7 mouse cellular contexts compared by ENCODE assay signal in the genomic region with DNA sequence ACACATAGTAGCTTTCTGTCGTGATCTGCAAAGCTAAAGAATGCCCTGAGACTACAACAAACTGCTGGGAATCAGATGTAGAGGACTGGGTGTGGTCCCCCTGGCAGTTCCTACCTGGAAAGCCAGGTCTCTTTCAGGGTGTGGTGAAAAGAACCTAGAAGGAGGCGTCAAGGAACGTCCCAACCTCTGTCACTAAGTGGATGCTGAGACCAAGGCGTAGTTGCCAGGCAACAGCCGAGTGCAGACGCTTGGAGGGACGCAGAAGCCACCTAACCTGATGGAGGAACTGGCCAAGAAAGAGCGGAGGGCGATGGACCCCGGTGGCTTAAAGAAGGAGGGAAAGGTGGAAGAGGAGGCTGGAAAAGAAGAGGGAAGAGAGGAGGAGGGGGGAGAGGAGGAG. TPM values are rescaled to one million over a fixed set of nuclear protein-coding genes. Genes with fewer than 3 reads are reported as not detected.
DNase-seq lines count a peak whose midpoint lies in the region; ATAC-seq lines count a peak whose summit lies in the region.

A gene (plus strand): TSS at position 223 of the 400 bp plus-strand sequence.

- H3K27me3 ChIP-seq in neural tube, embryonic 11.5 days (ENCODE audit: control insufficient read depth, insufficient read depth, low read length) = no peaks in the 10 kb centered on the region
- 0 out of 2 replicates have a peak, but pooled peaks cover 5% of the 10 kb centered on the region for H3K27me3 ChIP-seq in hindbrain, embryonic 10.5 days (ENCODE audit: insufficient read depth, poor library complexity, severe bottlenecking)
- peaks cover 6% of the 10 kb centered on the region; the same call in 1 of the 2 replicates for H3K27me3 ChIP-seq in limb, embryonic 10.5 days (ENCODE audit: low read depth, poor library complexity, severe bottlenecking)
- H3K27me3 ChIP-seq in stomach, embryonic 15.5 days (replicated peaks) = no peaks in the 10 kb centered on the region

- 11% methylated on average over 10 of the region's 10 CpGs for WGBS in neural tube, embryonic 11.5 days
- WGBS in hindbrain, embryonic 10.5 days = 12% methylated on average over 10 of the region's 10 CpGs
- WGBS in limb, embryonic 10.5 days = 10% methylated on average over 10 of the region's 10 CpGs
- 14% methylated on average over 10 of the region's 10 CpGs for WGBS in stomach, embryonic 15.5 days

- no peak within 1 kb of the TSS for H3K27ac ChIP-seq in neural tube, embryonic 11.5 days (ENCODE audit: low read depth, low read length)
- H3K27ac ChIP-seq in hindbrain, embryonic 10.5 days = no peak within 1 kb of the TSS
- no peak within 1 kb of the TSS for H3K27ac ChIP-seq in limb, embryonic 10.5 days
- H3K27ac ChIP-seq in stomach, embryonic 15.5 days = no peak within 1 kb of the TSS

- H3K36me3 ChIP-seq in neural tube, embryonic 11.5 days (ENCODE audit: control insufficient read depth, insufficient read depth, low read length) = peaks cover 4% of the 10 kb centered on the region
- peaks cover 24% of the 10 kb centered on the region for H3K36me3 ChIP-seq in hindbrain, embryonic 10.5 days
- peaks cover 21% of the 10 kb centered on the region for H3K36me3 ChIP-seq in limb, embryonic 10.5 days
- peaks cover 11% of the 10 kb centered on the region for H3K36me3 ChIP-seq in stomach, embryonic 15.5 days

- DNase-seq in neural tube, embryonic 11.5 days (ENCODE audit: low spot score) = no peak
- DNase-seq in neural tube, embryonic 10.5 days (ENCODE audit: extremely low spot score, low spot score) = no peak
- DNase-seq in hindbrain, embryonic 10.5 days (ENCODE audit: low spot score) = no peak
- DNase-seq in limb, embryonic 10.5 days (ENCODE audit: low spot score) = no peak
- no peak for DNase-seq in ovary, postnatal 36 days (ENCODE audit: low spot score)

- ATAC-seq in neural tube, embryonic 11.5 days (ENCODE audit: insufficient read depth, low FRiP score, low TSS enrichment) = no peak
- ATAC-seq in stomach, embryonic 15.5 days (ENCODE audit: insufficient read depth, low FRiP score, low read depth) = no peak
- no peak for ATAC-seq in CD4-positive, CD25-positive, alpha-beta regulatory T cell, adult 4 months

- no peaks in the 10 kb centered on the region for H3K9me3 ChIP-seq in neural tube, embryonic 11.5 days (ENCODE audit: control insufficient read depth, low read length)
- 0 out of 2 replicates have a peak, but pooled peaks cover 3% of the 10 kb centered on the region for H3K9me3 ChIP-seq in hindbrain, embryonic 10.5 days
- no peaks in the 10 kb centered on the region for H3K9me3 ChIP-seq in limb, embryonic 10.5 days (replicated peaks)
- no peaks in the 10 kb centered on the region for H3K9me3 ChIP-seq in stomach, embryonic 15.5 days

- H3K4me1 ChIP-seq in neural tube, embryonic 11.5 days (ENCODE audit: control insufficient read depth, insufficient read depth, low read length) = no peaks in the 10 kb centered on the region
- H3K4me1 ChIP-seq in hindbrain, embryonic 10.5 days (replicated peaks) = peaks cover 4% of the 10 kb centered on the region; the same call in 1 of the 2 replicates
- peaks cover 10% of the 10 kb centered on the region for H3K4me1 ChIP-seq in limb, embryonic 10.5 days
- peaks cover 2% of the 10 kb centered on the region; the same call in 1 of the 2 replicates for H3K4me1 ChIP-seq in stomach, embryonic 15.5 days

- H3K4me2 ChIP-seq in neural tube, embryonic 11.5 days (ENCODE audit: low read depth) = peak within 1 kb of the TSS; percentile 35; the same call in 1 of the 2 replicates
- peak within 1 kb of the TSS; percentile 41 for H3K4me2 ChIP-seq in stomach, embryonic 15.5 days

- H3K4me3 ChIP-seq in neural tube, embryonic 11.5 days (ENCODE audit: low read depth, low read length) = no peak within 1 kb of the TSS; the same call in 1 of the 2 replicates
- peak within 1 kb of the TSS; percentile 40 for H3K4me3 ChIP-seq in hindbrain, embryonic 10.5 days
- peak within 1 kb of the TSS; percentile 41 for H3K4me3 ChIP-seq in limb, embryonic 10.5 days
- 0 out of 2 replicates have a peak within 1 kb of the TSS, but pooled peaks have one; percentile 11 for H3K4me3 ChIP-seq in stomach, embryonic 15.5 days (replicated peaks)

- no peak within 1 kb of the TSS for H3K9ac ChIP-seq in neural tube, embryonic 11.5 days (ENCODE audit: low read length)
- H3K9ac ChIP-seq in stomach, embryonic 15.5 days = no peak within 1 kb of the TSS

RNA-seq across cellular contexts. Expression of the gene that starts here (rescaled TPM):
- 1.3 TPM in 2 replicates for polyA plus RNA-seq in neural tube, embryonic 11.5 days (2014; fragmentation: Nextera tagmentation; extraction: Ambion mirVana)
- 0.39 and 1.6 TPM in 2 replicates for polyA plus RNA-seq in hindbrain, embryonic 10.5 days (2016; fragmentation: Nextera tagmentation; extraction: Ambion mirVana)
- polyA plus RNA-seq in limb, embryonic 10.5 days (2016; fragmentation: Nextera tagmentation; extraction: Ambion mirVana) = 0.34 and 0.95 TPM in 2 replicates
- 0.13 and 0.21 TPM in 2 replicates for polyA plus RNA-seq in stomach, embryonic 15.5 days (2015; fragmentation: Nextera tagmentation; extraction: Ambion mirVana)
- polyA plus RNA-seq in CD4-positive, CD25-positive, alpha-beta regulatory T cell, adult 4 months (2017; shearing (Covaris generic)) = not detected
